Mouse (Mus musculus): ENCODE measurements around the gene Sult2b1.

- TF ChIP-seq CTCF (IDR thresholded peaks at IDR 0.05) (no peak), EP300 (IDR thresholded peaks at IDR 0.05) (no peak)
Observed at GRCm38 (mm10) chr7:45744387-45744786, 40.1 kb downstream of the Sult2b1 start.
